Mouse (Mus musculus) cortical plate, adult 2 months (tissue): ENCODE results near the gene Denr. TPM values are rescaled to one million over a fixed set of nuclear protein-coding genes. Genes with fewer than 3 reads are reported as not detected.

Experiments
- H3K27ac ChIP-seq: fragments of 200-500 bp; 2 replicates; pipeline ENCODE4 v1.5.1; 2012; ENCODE audit warnings: low read length, control low read depth, inconsistent platforms; ENCODE audit not compliant: insufficient read depth
- H3K4me1 ChIP-seq: fragments of 200-500 bp; 2 replicates; pipeline ENCODE4 v1.6.1; 2011; ENCODE audit warnings: low read length; ENCODE audit not compliant: control insufficient read depth, insufficient read depth
- H3K4me3 ChIP-seq: fragments of 200-500 bp; 2 replicates; pipeline ENCODE4 v1.5.1; 2011; ENCODE audit warnings: mild to moderate bottlenecking, low read length, control low read depth; ENCODE audit not compliant: insufficient read depth
- CTCF ChIP-seq: fragments of 200-500 bp; IDR thresholded peaks from 2 replicates; pipeline ENCODE4 v1.5.1; 2011; ENCODE audit warnings: mild to moderate bottlenecking, control low read depth, low read length; ENCODE audit not compliant: insufficient read depth; ENCODE audit errors: extremely low read depth
- POLR2A ChIP-seq: fragments of 200-500 bp; IDR thresholded peaks from 2 replicates; pipeline ENCODE4 v1.6.1; 2011; ENCODE audit warnings: mild to moderate bottlenecking, low read length, control low read depth; ENCODE audit not compliant: insufficient read depth; ENCODE audit errors: extremely low read depth
- polyA plus RNA-seq: library from polyadenylated mRNA; depleted of rRNA; stranded (reverse); fragments of >200 nt; gene quantifications from 2 replicates; pipeline ENCODE4 v1.2.3, GENCODE M21; 2012

The Denr gene
- polyA plus RNA-seq, 1 experiment: 46.1 TPM

DNA sequence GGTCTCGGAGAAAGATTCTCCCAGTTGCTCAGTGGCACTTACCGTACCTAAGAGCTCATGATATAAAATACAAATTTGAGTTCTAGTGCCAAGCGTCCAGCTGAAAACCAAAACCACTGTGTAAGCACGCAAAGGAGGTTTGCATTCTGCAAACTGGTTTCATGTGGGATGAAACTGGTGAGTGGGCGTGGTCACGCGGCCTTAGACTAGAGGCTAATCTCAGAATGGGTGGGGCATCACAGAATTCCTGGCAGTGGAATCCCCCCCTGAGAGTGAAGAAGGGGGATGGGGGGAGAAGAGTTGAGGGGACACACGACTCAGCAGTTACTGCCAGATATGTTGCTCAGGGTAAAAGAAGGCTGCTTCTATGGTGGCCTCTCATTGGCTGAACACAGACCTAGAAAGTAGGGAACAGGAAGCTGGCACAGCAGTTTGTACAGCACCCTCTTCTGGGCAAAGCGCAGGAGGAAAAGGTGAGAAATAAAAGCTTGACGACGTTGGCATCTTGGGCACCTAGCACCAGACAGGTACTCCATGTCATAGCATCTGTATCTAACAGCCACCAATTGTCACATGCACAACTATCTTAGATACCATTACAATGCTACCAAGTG lies 2.8 kb upstream of the Denr start:
- Histone ChIP-seq H3K27ac (no peak overlapping the region), H3K4me1 (peaks cover 2% of the 10 kb centered on the region), H3K4me3 (no peak overlapping the region)
- TF ChIP-seq POLR2A (no peak), CTCF (0 out of 2 replicates have a peak, but pooled peaks have one; percentile 4)

DNA sequence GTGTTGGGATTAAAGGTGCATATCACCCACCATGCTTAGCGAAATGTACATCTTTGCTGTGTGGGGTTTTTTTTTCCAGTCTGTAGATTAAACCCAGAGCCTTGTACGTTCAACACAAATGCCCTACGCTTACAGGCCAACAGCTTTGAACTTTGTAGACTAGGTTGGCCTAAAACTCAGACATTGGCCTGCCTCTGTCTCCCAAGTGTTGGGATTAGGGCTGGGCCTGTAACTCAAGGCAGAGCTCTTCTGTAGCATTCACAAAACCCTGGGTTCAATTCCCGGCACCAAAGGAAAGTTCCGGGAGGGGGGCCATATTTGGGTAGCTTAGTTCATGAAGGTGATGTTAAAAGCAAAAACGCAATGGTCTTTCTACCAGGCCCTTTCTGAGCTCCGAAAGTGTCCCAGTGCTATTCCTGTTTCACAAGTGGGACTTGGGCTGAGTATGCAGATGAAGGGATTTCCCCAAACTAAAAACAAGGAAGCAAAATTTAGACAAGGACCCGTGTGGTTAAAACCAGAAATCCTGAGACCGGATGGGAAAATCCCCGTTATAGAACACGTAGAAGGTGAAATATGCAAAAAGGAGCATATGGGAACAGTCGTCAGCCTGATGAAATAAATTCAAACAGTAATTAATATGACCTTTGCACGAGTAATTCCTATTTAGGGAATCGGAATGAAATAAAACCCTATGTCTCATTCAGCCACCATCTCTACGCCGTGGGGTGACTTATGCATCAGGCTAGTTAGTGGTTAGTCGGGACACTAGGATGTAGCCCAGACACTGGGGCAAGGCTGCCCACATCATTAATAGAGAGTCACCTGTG lies 614 bp upstream of the Denr start:
- Histone ChIP-seq H3K4me1 (peaks cover 2% of the 10 kb centered on the region), H3K4me3 (peak overlapping the region; percentile 74), H3K27ac (no peak overlapping the region)
- TF ChIP-seq POLR2A: no peak
- no peak for TF ChIP-seq CTCF

DNA sequence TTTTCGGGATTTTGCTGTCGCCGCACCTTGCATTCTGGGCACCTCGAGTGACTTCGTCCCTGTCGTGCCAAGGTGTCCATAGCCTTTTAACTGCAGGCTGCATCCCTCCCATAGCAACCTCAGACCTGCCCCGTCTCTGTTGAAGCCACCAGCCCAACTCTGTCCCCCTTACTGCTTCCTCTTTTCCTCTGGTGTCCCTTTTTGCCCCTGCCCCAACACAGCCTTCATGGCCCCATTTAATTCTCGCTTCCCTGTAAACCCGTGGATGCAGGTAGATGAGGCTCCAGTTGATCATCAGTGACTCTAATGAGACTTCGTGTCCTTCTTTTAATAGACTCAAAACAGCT lies 629 bp downstream of the Denr start:
- TF ChIP-seq POLR2A (no peak), CTCF (no peak)
- Histone ChIP-seq H3K4me1 (peaks cover 2% of the 10 kb centered on the region), H3K27ac (0 out of 2 replicates have a peak overlapping the region, but pooled peaks have one; percentile 30), H3K4me3 (peak overlapping the region; percentile 74)

DNA sequence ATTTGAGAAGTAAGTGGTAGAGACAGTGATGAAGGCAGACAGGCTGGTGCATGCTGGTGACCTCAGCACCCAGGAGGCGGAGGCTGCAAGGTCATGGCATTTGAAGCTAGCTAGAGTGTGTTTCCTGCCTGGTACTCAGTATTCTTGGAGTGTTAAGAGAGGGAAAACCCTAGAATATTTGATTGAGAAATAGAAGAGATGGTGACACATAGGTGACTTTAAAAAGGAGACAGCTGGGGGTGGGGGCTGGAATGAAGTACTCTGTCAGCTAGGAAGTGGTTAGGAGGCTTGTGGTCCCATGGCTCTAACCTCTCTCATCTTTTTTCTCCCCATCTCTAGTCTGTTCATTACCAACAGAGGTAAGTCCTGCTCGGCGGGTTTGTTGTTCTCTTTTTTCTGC lies 7.9 kb downstream of the Denr start:
- no peak overlapping the region for H3K27ac ChIP-seq
- no peaks in the 10 kb centered on the region for H3K4me1 ChIP-seq
- no peak overlapping the region for H3K4me3 ChIP-seq
- TF ChIP-seq CTCF: no peak
- TF ChIP-seq POLR2A: no peak

DNA sequence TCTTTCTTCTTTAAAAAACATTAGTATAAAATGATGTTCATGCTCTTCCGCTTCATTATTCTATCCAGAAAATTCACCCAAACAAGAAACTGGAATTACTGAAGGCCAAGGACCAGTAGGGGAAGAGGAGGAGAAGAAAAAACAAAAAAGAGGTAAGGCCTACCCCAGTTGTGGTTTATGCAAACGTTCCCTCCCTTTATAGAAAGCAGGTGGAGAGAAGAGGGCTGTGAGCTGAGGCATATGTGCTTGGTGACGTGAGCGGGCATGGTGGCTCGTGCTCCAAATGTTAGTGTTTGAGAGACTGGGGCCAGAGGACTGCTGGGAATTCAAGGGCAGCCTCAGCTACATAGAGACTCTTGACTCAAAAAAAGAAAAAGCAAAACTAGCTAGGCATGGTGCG lies 15.1 kb downstream of the Denr start:
- no peak for TF ChIP-seq POLR2A
- TF ChIP-seq CTCF: no peak

DNA sequence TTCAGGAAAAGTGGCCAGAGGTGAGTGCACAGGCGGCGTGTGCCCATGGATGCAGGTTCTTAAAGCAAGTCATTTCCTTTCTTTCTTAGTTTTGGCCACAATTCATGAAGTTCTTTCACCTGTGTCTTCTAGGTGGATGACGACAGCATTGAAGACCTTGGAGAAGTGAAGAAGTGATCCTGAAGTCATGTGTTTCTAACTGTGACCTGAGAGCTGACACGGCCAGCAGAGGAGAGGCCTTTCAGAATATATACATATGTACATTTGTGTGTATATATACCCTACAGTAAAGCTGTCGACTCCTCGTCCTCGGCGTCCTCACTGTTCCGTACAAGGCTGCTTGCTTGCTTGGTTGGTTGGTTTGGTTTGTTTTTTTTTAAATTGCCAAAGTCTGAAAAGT lies 20.1 kb downstream of the Denr start, which contains the start of gene Gm43518:
Gene Gm43518, plus strand, starts transcription at position 301 of the 400 bp plus-strand sequence.
- Histone ChIP-seq H3K27ac (no peak within 1 kb of the TSS), H3K4me3 (no peak within 1 kb of the TSS), H3K4me1 (0 out of 2 replicates have a peak, but pooled peaks cover 2% of the 10 kb centered on the region)
- TF ChIP-seq CTCF: no peak
- no peak for TF ChIP-seq POLR2A

More for the DNA sequence above, 15.1 kb downstream of the Denr start:
- no peaks in the 10 kb centered on the region for H3K4me1 ChIP-seq
- H3K27ac ChIP-seq: no peak overlapping the region
- no peak overlapping the region for H3K4me3 ChIP-seq

DNA sequence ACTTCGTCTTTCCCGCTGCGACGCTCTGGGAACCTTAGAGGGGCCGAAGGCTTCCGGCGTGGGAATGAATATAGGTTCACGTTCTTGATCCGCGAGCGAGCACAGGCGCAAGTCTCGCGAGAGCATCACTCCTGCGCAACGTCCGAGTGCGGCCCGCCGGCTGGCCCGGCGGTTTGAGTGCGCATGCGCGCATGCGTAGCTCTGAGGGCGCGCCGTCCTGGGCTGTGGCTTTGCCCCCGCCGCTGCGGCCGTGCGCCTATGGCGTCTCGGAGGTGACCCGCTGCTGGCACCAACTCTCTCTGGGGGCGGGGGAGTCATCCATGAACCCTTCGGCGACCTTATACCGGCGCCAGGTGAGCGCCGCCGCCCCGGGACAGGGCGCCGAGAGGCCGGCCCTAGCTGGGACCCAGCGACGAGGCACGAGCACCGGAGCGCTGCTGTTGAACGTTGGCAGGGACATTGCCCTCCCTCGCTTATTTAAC lies 23.6 kb downstream of the Denr start, which contains the start of gene Ccdc62:
Gene Ccdc62, plus strand, starts transcription at position 172 of the 482 bp plus-strand sequence.
- Histone ChIP-seq H3K27ac (peak within 1 kb of the TSS; percentile 95), H3K4me3 (peak within 1 kb of the TSS; percentile 65), H3K4me1 (0 out of 2 replicates have a peak, but pooled peaks cover 2% of the 10 kb centered on the region)
- TF ChIP-seq POLR2A (peak; percentile 95), CTCF (no peak)

DNA sequence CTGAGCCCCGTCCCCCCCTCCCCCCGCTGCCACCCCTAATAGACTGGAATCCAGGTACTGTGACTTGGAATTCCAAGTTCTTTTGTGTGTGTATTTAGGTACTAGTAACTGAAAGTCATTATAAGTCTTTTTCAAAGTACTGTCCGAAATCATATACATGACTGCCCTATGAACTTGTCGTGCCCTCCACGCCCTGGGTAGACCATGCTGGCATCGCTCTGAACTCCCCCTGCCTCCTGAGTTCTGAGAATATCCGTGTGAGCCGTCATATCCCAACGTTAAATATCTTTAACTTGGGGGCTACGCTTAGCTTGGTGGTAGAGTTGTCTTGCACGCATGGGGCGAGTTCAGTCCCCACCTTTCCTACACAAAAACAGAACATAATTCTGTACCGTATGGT lies 24.2 kb downstream of the Denr start:
- no peak overlapping the region for H3K27ac ChIP-seq
- peak overlapping the region; percentile 65 for H3K4me3 ChIP-seq
- TF ChIP-seq CTCF (no peak), POLR2A (no peak)
- H3K4me1 ChIP-seq: 0 out of 2 replicates have a peak, but pooled peaks cover 2% of the 10 kb centered on the region

DNA sequence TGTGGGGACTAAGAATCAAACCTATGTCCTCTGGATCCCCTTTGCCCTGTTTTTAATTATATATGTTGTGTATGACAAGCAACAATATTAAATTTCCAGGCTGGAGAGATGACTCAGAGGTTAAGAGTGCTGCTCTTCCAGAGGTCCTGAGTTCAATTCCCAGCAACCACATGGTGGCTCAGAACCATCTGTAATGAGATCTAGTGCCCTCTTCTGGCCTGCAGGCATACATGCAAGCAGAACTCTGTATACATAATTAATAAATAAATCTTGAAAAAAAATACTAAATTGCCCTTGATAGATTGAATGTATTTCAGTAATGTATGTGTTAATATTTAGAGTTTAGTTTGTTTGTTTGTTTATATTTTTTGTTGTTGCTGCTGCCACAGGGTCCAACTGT lies 26.0 kb downstream of the Denr start:
- Histone ChIP-seq H3K4me1 (peaks cover 2% of the 10 kb centered on the region; the same call in 1 of the 2 replicates), H3K27ac (no peak overlapping the region), H3K4me3 (no peak overlapping the region)
- TF ChIP-seq CTCF: no peak
- TF ChIP-seq POLR2A: no peak
